Mouse (Mus musculus): ENCODE results near the gene Ly6g6e. TPM values are rescaled to one million over a fixed set of nuclear protein-coding genes. Genes with fewer than 3 reads are reported as not detected.

Gene Ly6g6e
- 0.28 and 0.30 TPM in 2 replicates for polyA plus RNA-seq (2012; rRNA removed)

GRCm38 (mm10) chr17:35076507-35077176 lies at the start of gene Ly6g6e:
TSS of gene Ly6g6e (plus strand) at chr17:35076902.

GRCm38 (mm10) chr17:35027277-35028068 lies 49.2 kb upstream of the Ly6g6e start, which contains the start of gene Sapcd1:
TSS of gene Sapcd1 (minus strand) at chr17:35028016.

GRCm38 (mm10) chr17:35046681-35047455 lies 29.8 kb upstream of the Ly6g6e start, which contains the start of gene Msh5:
TSS of gene Msh5 (minus strand) at chr17:35046745.

GRCm38 (mm10) chr17:35049561-35050016 lies 27.1 kb upstream of the Ly6g6e start, which contains the start of gene Clic1:
TSS of gene Clic1 (plus strand) at chr17:35049966.

GRCm38 (mm10) chr17:35058911-35059892 lies 17.5 kb upstream of the Ly6g6e start, which contains the start of gene Ddah2:
TSS of gene Ddah2 (plus strand) at chr17:35059035.

GRCm38 (mm10) chr17:35064951-35065947 lies 11.5 kb upstream of the Ly6g6e start, which contains the start of gene Ly6g6c:
TSS of gene Ly6g6c (plus strand) at chr17:35065388.

GRCm38 (mm10) chr17:35066084-35066483 lies 10.6 kb upstream of the Ly6g6e start, which contains the start of gene Mpig6b:
TSS of gene Mpig6b (minus strand) at chr17:35066184.

GRCm38 (mm10) chr17:35077786-35078233 lies 1.1 kb downstream of the Ly6g6e start, which contains the start of gene Ly6g6d:
TSS of gene Ly6g6d (minus strand) at chr17:35078065.

GRCm38 (mm10) chr17:35085208-35085865 lies 8.6 kb downstream of the Ly6g6e start, which contains the start of gene Ly6g6f:
TSS of gene Ly6g6f (minus strand) at chr17:35085610.

GRCm38 (mm10) chr17:35088825-35089644 lies 12.3 kb downstream of the Ly6g6e start, which contains the start of gene Abhd16a:
TSS of gene Abhd16a (plus strand) at chr17:35089263.

GRCm38 (mm10) chr17:35108097-35108496 lies 31.4 kb downstream of the Ly6g6e start, which contains the start of gene Ly6g5c:
TSS of gene Ly6g5c (plus strand) at chr17:35108279.

GRCm38 (mm10) chr17:35115046-35116019 lies 38.6 kb downstream of the Ly6g6e start, which contains the start of gene Ly6g5b:
TSS of gene Ly6g5b (minus strand) at chr17:35115428.

GRCm38 (mm10) chr17:35121143-35121799 lies 44.6 kb downstream of the Ly6g6e start, which contains the start of gene Gpank1:
TSS of gene Gpank1 (plus strand) at chr17:35121455.

GRCm38 (mm10) chr17:35121871-35122303 lies 45.2 kb downstream of the Ly6g6e start, which contains the start of gene Csnk2b:
TSS of gene Csnk2b (minus strand) at chr17:35122053.

GRCm38 (mm10) chr17:35126206-35126611 lies 49.5 kb downstream of the Ly6g6e start, which contains the start of gene D17H6S53E:
TSS of gene D17H6S53E (plus strand) at chr17:35126373.

